Mouse (Mus musculus): ENCODE measurements around the gene Mat2a.

- TF ChIP-seq NRF1 (IDR thresholded peaks at IDR 0.05; ENCODE audit: insufficient read depth, low read depth, low read length, poor library complexity, severe bottlenecking) (no peak), CTCF (IDR thresholded peaks at IDR 0.05 in 2 of 3, conservative IDR thresholded peaks at IDR 0.05 in 1 of 3; ENCODE audit: control insufficient read depth in 1 of 3, insufficient read depth in 1 of 3, low read depth in 2 of 3, low read length in 3 of 3, poor library complexity in 1 of 3, severe bottlenecking in 1 of 3) (no peak), SIN3A (IDR thresholded peaks at IDR 0.05; ENCODE audit: low read length) (no peak)
Observed at GRCm38 (mm10) chr6:72454072-72454746, 14.9 kb upstream of the Mat2a start.

Data from MEL (cell line).